In the genomic region with DNA sequence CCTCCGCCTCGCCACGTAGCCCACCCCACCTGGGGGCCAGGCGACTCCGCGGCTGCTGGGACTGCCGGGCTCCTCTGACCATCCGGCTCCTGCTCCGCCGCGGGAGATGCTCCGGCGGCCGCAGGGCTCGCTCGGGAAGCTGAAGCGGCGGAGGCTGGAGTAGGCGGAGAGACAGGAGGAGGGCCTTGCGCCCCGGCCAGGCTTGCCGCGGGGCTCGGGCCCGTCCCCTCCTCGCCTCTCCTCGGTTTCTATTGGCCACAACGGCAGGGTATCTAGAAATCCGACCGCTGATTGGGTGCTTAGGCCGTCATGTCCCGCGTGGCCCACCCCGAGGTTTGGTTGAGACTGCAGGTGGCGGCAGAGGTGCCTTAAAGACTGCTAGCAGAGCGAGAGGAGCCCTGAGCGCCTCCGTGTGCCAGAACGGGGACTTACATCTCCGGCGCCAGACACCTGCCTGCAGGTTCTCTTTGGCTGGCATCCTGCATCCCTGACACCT, we compare ENCODE assay signal across 8 mouse cellular contexts. TPM values are rescaled to one million over a fixed set of nuclear protein-coding genes. Genes with fewer than 3 reads are reported as not detected.
A peak's percentile ranks its signal among the peaks of the same experiment; 100 is the strongest.
DNase-seq lines count a peak whose midpoint lies in the region; ATAC-seq lines count a peak whose summit lies in the region.

A gene (minus strand): TSS at position 174 of the 496 bp plus-strand sequence.

- H3K4me2 ChIP-seq in hindbrain, embryonic 15.5 days = peak within 1 kb of the TSS; percentile 76

- peak; percentile 98 for DNase-seq in T-cell, adult 2 months (ENCODE audit: low spot score)
- peak; percentile 99 for DNase-seq in cerebellum, postnatal 36 days
- DNase-seq in frontal cortex, postnatal 36 days (ENCODE audit: low spot score in 2 of 2) = peak; percentile 97 to 99
- DNase-seq in left cerebral cortex, adult 11 months (ENCODE audit: low spot score) = peak; percentile 99
- DNase-seq in lung, postnatal 4 days = peak; percentile 98
- peak; percentile 96 for DNase-seq in retina, postnatal 7 days (ENCODE audit: low read depth, low spot score)
- DNase-seq in urinary bladder, adult 2 months (ENCODE audit: low spot score) = peak; percentile 86

- no peaks in the 10 kb centered on the region for H3K9me3 ChIP-seq in hindbrain, embryonic 15.5 days

- WGBS in hindbrain, embryonic 15.5 days = 0% methylated on average over 39 of the region's 41 CpGs

- H3K36me3 ChIP-seq in hindbrain, embryonic 15.5 days = no peaks in the 10 kb centered on the region

- H3K27me3 ChIP-seq in hindbrain, embryonic 15.5 days = no peaks in the 10 kb centered on the region

- H3K27ac ChIP-seq in hindbrain, embryonic 15.5 days (replicated peaks) = peak within 1 kb of the TSS; percentile 99

- peak within 1 kb of the TSS; percentile 100 for H3K4me3 ChIP-seq in hindbrain, embryonic 15.5 days

- ATAC-seq in hindbrain, embryonic 15.5 days (ENCODE audit: low FRiP score, low read depth) = peak; percentile 100

- H3K4me1 ChIP-seq in hindbrain, embryonic 15.5 days (replicated peaks) = peaks cover 20% of the 10 kb centered on the region

- H3K9ac ChIP-seq in hindbrain, embryonic 15.5 days = peak within 1 kb of the TSS; percentile 100

RNA-seq across cellular contexts. Expression of the gene that starts here (rescaled TPM):
- 15.4 and 18.7 TPM in 2 replicates for polyA plus RNA-seq in hindbrain, embryonic 15.5 days (2015; fragmentation: Nextera tagmentation; extraction: Ambion mirVana)
- polyA plus RNA-seq in urinary bladder, adult 2 months (2012; rRNA removed) = 5.0 and 5.7 TPM in 2 replicates

Comparison
In these comparisons a context has a peak if more than half of its experiments do, and no peak if none do; other contexts are left out.
1. Peak in every context shown above with its lines: DNase-seq, ATAC-seq, H3K4me3 ChIP-seq and H3K27ac ChIP-seq.